20 mouse cellular contexts compared by ENCODE assay signal in genomic region chr4:129481090-129481489, GRCm38 (mm10). TPM values are rescaled to one million over a fixed set of nuclear protein-coding genes. Genes with fewer than 3 reads are reported as not detected.
"Had no signal": no experiment of that assay in that cellular context is flagged by ENCODE, and none has a peak within 500 bp of the region (broad histone marks: within the 10 kb centered on the region; RNA-seq: fewer than 3 reads in every experiment).

No protein-coding gene starts in this region.

- DNase-seq: kidney, adult 11 months; kidney, adult 9 months; kidney, postnatal 10 days; kidney, postnatal 4 days; lung, adult 2 months; lung, postnatal 10 days; right cerebral cortex, postnatal 25 days; thymus, adult 2 months; thymus, postnatal 25 days had no signal

- H3K9ac ChIP-seq: liver, embryonic 15.5 days; midbrain, embryonic 12.5 days had no signal

- H3K4me1 ChIP-seq: midbrain, embryonic 12.5 days had no signal

- H3K9me3 ChIP-seq: limb, embryonic 10.5 days; liver, embryonic 15.5 days; megakaryocyte, embryonic 14.5 days; midbrain, embryonic 12.5 days had no signal

- H3K27me3 ChIP-seq: liver, embryonic 15.5 days; megakaryocyte, embryonic 14.5 days; midbrain, embryonic 12.5 days had no signal

- H3K27ac ChIP-seq: limb, embryonic 10.5 days; liver, embryonic 15.5 days; macrophage; midbrain, embryonic 12.5 days had no signal

- H3K4me2 ChIP-seq: liver, embryonic 11.5 days; liver, embryonic 15.5 days; midbrain, embryonic 12.5 days had no signal

- H3K4me3 ChIP-seq: limb, embryonic 10.5 days; liver, embryonic 15.5 days; megakaryocyte, embryonic 14.5 days; midbrain, embryonic 12.5 days had no signal

RNA-seq across cellular contexts. Expression of gene Tssk3, which starts 9.7 kb away (rescaled TPM):
- total RNA-seq: left cerebral cortex, adult 18-20 months had no signal
- polyA plus RNA-seq: limb, embryonic 10.5 days; limb, embryonic 14.5 days; liver, embryonic 11.5 days; macrophage; midbrain, embryonic 12.5 days; small intestine, adult 2 months; thymus, adult 2 months; urinary bladder, adult 2 months had no signal

RNA-seq across cellular contexts. Expression of gene Fam229a, which starts 9.9 kb away (rescaled TPM):
- total RNA-seq: midbrain, postnatal 0 days had no signal
- polyA plus RNA-seq: limb, embryonic 10.5 days; limb, embryonic 14.5 days; liver, embryonic 11.5 days; macrophage; midbrain, embryonic 12.5 days; small intestine, adult 2 months had no signal

RNA-seq across cellular contexts. Expression of gene Zbtb8b, which starts 40.4 kb away (rescaled TPM):
- polyA plus RNA-seq: macrophage; small intestine, adult 2 months had no signal
